Mouse (Mus musculus): ENCODE measurements around the gene Slc23a2. TPM values are rescaled to one million over a fixed set of nuclear protein-coding genes. Genes with fewer than 3 reads are reported as not detected.
A peak's percentile ranks its signal among the peaks of the same experiment; 100 is the strongest.

Gene Slc23a2
- 9.8 and 9.9 TPM in 2 replicates for polyA plus RNA-seq (2014; fragmentation: Nextera tagmentation; extraction: Ambion mirVana)

- peak; percentile 93 for DNase-seq (ENCODE audit: low spot score, missing footprints)
- Histone ChIP-seq H3K36me3 (ENCODE audit: control insufficient read depth, insufficient read depth, low read length) (no peaks in the 10 kb centered on the region), H3K4me2 (peak within 1 kb of the TSS; percentile 55), H3K27ac (ENCODE audit: low read depth, low read length) (no peak within 1 kb of the TSS; the same call in 1 of the 2 replicates), H3K4me1 (ENCODE audit: control insufficient read depth, insufficient read depth, low read length) (peaks cover 8% of the 10 kb centered on the region), H3K9ac (ENCODE audit: low read length) (peak within 1 kb of the TSS; percentile 80), H3K4me3 (ENCODE audit: low read depth, low read length) (peak within 1 kb of the TSS; percentile 89), H3K9me3 (ENCODE audit: control insufficient read depth, low read length) (no peaks in the 10 kb centered on the region), H3K27me3 (ENCODE audit: control insufficient read depth, insufficient read depth, low read length) (peaks cover 4% of the 10 kb centered on the region; the same call in 1 of the 2 replicates)
- under 1% methylated on average over 47 of the region's 68 CpGs for WGBS
- peak; percentile 85 for ATAC-seq (ENCODE audit: low FRiP score)
These were observed at the start of gene Slc23a2 for GRCm38 (mm10) chr2:132144971-132145691. TSS of gene Slc23a2 (minus strand) at chr2:132145108.

- Histone ChIP-seq H3K4me1 (ENCODE audit: control insufficient read depth, insufficient read depth, low read length) (no peaks in the 10 kb centered on the region), H3K27ac (ENCODE audit: low read depth, low read length) (no peak overlapping the region), H3K4me3 (ENCODE audit: low read depth, low read length) (no peak overlapping the region), H3K27me3 (ENCODE audit: control insufficient read depth, insufficient read depth, low read length) (no peaks in the 10 kb centered on the region), H3K9me3 (ENCODE audit: control insufficient read depth, low read length) (no peaks in the 10 kb centered on the region), H3K9ac (ENCODE audit: low read length) (no peak overlapping the region), H3K36me3 (ENCODE audit: control insufficient read depth, insufficient read depth, low read length) (no peaks in the 10 kb centered on the region), H3K4me2 (no peak overlapping the region)
- DNase-seq (ENCODE audit: low spot score, missing footprints) (no peak), ATAC-seq (ENCODE audit: low FRiP score) (no peak)
- WGBS: 86% methylated on average over 3 of the region's 3 CpGs
These were observed 45.8 kb upstream of the Slc23a2 start for GRCm38 (mm10) chr2:132190602-132191161.

GRCm38 (mm10) chr2:132183874-132184273 is 39.0 kb upstream of the Slc23a2 start:
- Histone ChIP-seq H3K27ac (ENCODE audit: low read depth, low read length) (no peak overlapping the region), H3K4me2 (no peak overlapping the region), H3K9ac (ENCODE audit: low read length) (no peak overlapping the region), H3K4me3 (ENCODE audit: low read depth, low read length) (no peak overlapping the region), H3K36me3 (ENCODE audit: control insufficient read depth, insufficient read depth, low read length) (no peaks in the 10 kb centered on the region), H3K27me3 (ENCODE audit: control insufficient read depth, insufficient read depth, low read length) (no peaks in the 10 kb centered on the region), H3K9me3 (ENCODE audit: control insufficient read depth, low read length) (no peaks in the 10 kb centered on the region), H3K4me1 (ENCODE audit: control insufficient read depth, insufficient read depth, low read length) (no peaks in the 10 kb centered on the region)
- DNase-seq (ENCODE audit: low spot score, missing footprints) (no peak), ATAC-seq (ENCODE audit: low FRiP score) (no peak)
- 73% methylated on average over 6 of the region's 6 CpGs for WGBS

- Histone ChIP-seq H3K4me3 (ENCODE audit: low read depth, low read length) (no peak overlapping the region), H3K36me3 (ENCODE audit: control insufficient read depth, insufficient read depth, low read length) (no peaks in the 10 kb centered on the region), H3K9ac (ENCODE audit: low read length) (no peak overlapping the region), H3K4me2 (no peak overlapping the region), H3K27me3 (ENCODE audit: control insufficient read depth, insufficient read depth, low read length) (no peaks in the 10 kb centered on the region), H3K4me1 (ENCODE audit: control insufficient read depth, insufficient read depth, low read length) (no peaks in the 10 kb centered on the region), H3K27ac (ENCODE audit: low read depth, low read length) (no peak overlapping the region), H3K9me3 (ENCODE audit: control insufficient read depth, low read length) (no peaks in the 10 kb centered on the region)
- DNase-seq (ENCODE audit: low spot score, missing footprints) (no peak), ATAC-seq (ENCODE audit: low FRiP score) (no peak)
- WGBS: 63% methylated on average over 1 of the region's 1 CpGs
These were observed 35.7 kb upstream of the Slc23a2 start for GRCm38 (mm10) chr2:132180463-132181205.

GRCm38 (mm10) chr2:132179371-132179770 is 34.5 kb upstream of the Slc23a2 start:
- ATAC-seq (ENCODE audit: low FRiP score) (no peak), DNase-seq (ENCODE audit: low spot score, missing footprints) (no peak)
- Histone ChIP-seq H3K4me2 (no peak overlapping the region), H3K4me1 (ENCODE audit: control insufficient read depth, insufficient read depth, low read length) (no peaks in the 10 kb centered on the region), H3K4me3 (ENCODE audit: low read depth, low read length) (no peak overlapping the region), H3K9me3 (ENCODE audit: control insufficient read depth, low read length) (no peaks in the 10 kb centered on the region), H3K27me3 (ENCODE audit: control insufficient read depth, insufficient read depth, low read length) (no peaks in the 10 kb centered on the region), H3K36me3 (ENCODE audit: control insufficient read depth, insufficient read depth, low read length) (no peaks in the 10 kb centered on the region), H3K27ac (ENCODE audit: low read depth, low read length) (no peak overlapping the region), H3K9ac (ENCODE audit: low read length) (no peak overlapping the region)
- 87% methylated on average over 7 of the region's 7 CpGs for WGBS

- no peak for DNase-seq (ENCODE audit: low spot score, missing footprints)
- WGBS: 89% methylated on average over 9 of the region's 9 CpGs
- Histone ChIP-seq H3K9ac (ENCODE audit: low read length) (no peak overlapping the region), H3K27me3 (ENCODE audit: control insufficient read depth, insufficient read depth, low read length) (no peaks in the 10 kb centered on the region), H3K27ac (ENCODE audit: low read depth, low read length) (no peak overlapping the region), H3K4me1 (ENCODE audit: control insufficient read depth, insufficient read depth, low read length) (no peaks in the 10 kb centered on the region), H3K4me3 (ENCODE audit: low read depth, low read length) (no peak overlapping the region), H3K9me3 (ENCODE audit: control insufficient read depth, low read length) (no peaks in the 10 kb centered on the region), H3K36me3 (ENCODE audit: control insufficient read depth, insufficient read depth, low read length) (no peaks in the 10 kb centered on the region), H3K4me2 (no peak overlapping the region)
- no peak for ATAC-seq (ENCODE audit: low FRiP score)
These were observed 32.5 kb upstream of the Slc23a2 start for GRCm38 (mm10) chr2:132177406-132177805.

GRCm38 (mm10) chr2:132176289-132176848 is 31.5 kb upstream of the Slc23a2 start:
- H3K4me1 ChIP-seq (ENCODE audit: control insufficient read depth, insufficient read depth, low read length): no peaks in the 10 kb centered on the region
- H3K27ac ChIP-seq (ENCODE audit: low read depth, low read length): no peak overlapping the region
- no peaks in the 10 kb centered on the region for H3K36me3 ChIP-seq (ENCODE audit: control insufficient read depth, insufficient read depth, low read length)
- 81% methylated on average over 3 of the region's 3 CpGs for WGBS
- no peaks in the 10 kb centered on the region for H3K9me3 ChIP-seq (ENCODE audit: control insufficient read depth, low read length)
- H3K4me3 ChIP-seq (ENCODE audit: low read depth, low read length): no peak overlapping the region
- no peak overlapping the region for H3K9ac ChIP-seq (ENCODE audit: low read length)
- no peaks in the 10 kb centered on the region for H3K27me3 ChIP-seq (ENCODE audit: control insufficient read depth, insufficient read depth, low read length)
- ATAC-seq (ENCODE audit: low FRiP score) (no peak), DNase-seq (ENCODE audit: low spot score, missing footprints) (no peak)
- H3K4me2 ChIP-seq: no peak overlapping the region

- H3K36me3 ChIP-seq (ENCODE audit: control insufficient read depth, insufficient read depth, low read length): no peaks in the 10 kb centered on the region
- H3K9me3 ChIP-seq (ENCODE audit: control insufficient read depth, low read length): no peaks in the 10 kb centered on the region
- no peaks in the 10 kb centered on the region for H3K4me1 ChIP-seq (ENCODE audit: control insufficient read depth, insufficient read depth, low read length)
- no peak overlapping the region for H3K27ac ChIP-seq (ENCODE audit: low read depth, low read length)
- H3K9ac ChIP-seq (ENCODE audit: low read length): no peak overlapping the region
- H3K4me3 ChIP-seq (ENCODE audit: low read depth, low read length): no peak overlapping the region
- DNase-seq (ENCODE audit: low spot score, missing footprints): no peak
- WGBS: 93% methylated on average over 3 of the region's 3 CpGs
- H3K27me3 ChIP-seq (ENCODE audit: control insufficient read depth, insufficient read depth, low read length): no peaks in the 10 kb centered on the region
- H3K4me2 ChIP-seq: no peak overlapping the region
- ATAC-seq (ENCODE audit: low FRiP score): no peak
These were observed 29.1 kb upstream of the Slc23a2 start for GRCm38 (mm10) chr2:132174048-132174447.

GRCm38 (mm10) chr2:132171939-132172338 is 27.0 kb upstream of the Slc23a2 start:
- DNase-seq (ENCODE audit: low spot score, missing footprints) (no peak), ATAC-seq (ENCODE audit: low FRiP score) (no peak)
- H3K4me1 ChIP-seq (ENCODE audit: control insufficient read depth, insufficient read depth, low read length): no peaks in the 10 kb centered on the region
- no peak overlapping the region for H3K27ac ChIP-seq (ENCODE audit: low read depth, low read length)
- no peak overlapping the region for H3K4me2 ChIP-seq
- no peaks in the 10 kb centered on the region for H3K9me3 ChIP-seq (ENCODE audit: control insufficient read depth, low read length)
- no peak overlapping the region for H3K9ac ChIP-seq (ENCODE audit: low read length)
- H3K36me3 ChIP-seq (ENCODE audit: control insufficient read depth, insufficient read depth, low read length): no peaks in the 10 kb centered on the region
- H3K27me3 ChIP-seq (ENCODE audit: control insufficient read depth, insufficient read depth, low read length): no peaks in the 10 kb centered on the region
- 93% methylated on average over 8 of the region's 8 CpGs for WGBS
- H3K4me3 ChIP-seq (ENCODE audit: low read depth, low read length): no peak overlapping the region
